Mouse (Mus musculus) kidney, postnatal 10 days (tissue): ENCODE data around the gene Hikeshi.
A peak's percentile ranks its signal among the peaks of the same experiment; 100 is the strongest.

Source experiments
- DNase-seq: peaks from one replicate; pipeline ENCODE4 v3.0.0; 2021; ENCODE audit warnings: mixed read lengths

Gene Hikeshi

DNA sequence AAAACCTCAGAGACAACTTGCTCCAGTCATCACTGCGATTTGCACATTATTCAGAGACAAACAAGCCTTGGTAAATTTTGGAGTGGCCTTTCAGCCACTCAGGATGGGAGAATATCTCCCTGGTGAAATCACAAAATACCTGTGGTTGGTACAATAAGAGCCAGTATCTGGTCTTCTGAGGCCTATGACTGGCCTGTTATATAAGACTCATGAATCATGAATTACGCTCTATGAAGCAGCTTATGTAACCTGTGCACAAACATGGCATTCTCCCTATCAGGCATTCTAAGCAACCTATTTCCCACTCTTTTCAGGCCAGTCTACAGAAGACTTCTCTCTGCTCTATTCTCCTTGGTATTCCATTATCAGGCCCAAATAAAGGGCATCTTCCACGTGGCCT, 28.6 kb downstream of the Hikeshi start:
- DNase-seq = no peak

DNA sequence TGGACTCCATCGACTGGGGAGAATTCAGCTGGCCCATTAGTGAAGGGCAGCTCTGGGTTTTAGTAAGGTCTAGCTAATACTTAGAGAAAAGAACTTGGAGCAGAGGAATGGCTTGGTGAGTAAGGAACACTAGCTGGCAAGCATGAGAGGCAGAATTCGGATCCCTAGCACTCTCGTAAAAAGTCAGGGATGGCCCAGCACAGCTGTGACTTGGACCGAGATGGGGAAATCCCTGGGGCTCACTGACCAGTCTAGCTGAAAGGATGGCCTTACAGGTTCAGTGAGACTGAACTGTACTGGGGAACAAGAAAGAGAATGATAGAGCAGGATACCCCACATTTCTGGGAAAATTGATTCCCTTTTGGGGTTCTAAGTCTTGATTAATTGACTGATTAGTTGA, 31.3 kb downstream of the Hikeshi start:
- DNase-seq = no peak

DNA sequence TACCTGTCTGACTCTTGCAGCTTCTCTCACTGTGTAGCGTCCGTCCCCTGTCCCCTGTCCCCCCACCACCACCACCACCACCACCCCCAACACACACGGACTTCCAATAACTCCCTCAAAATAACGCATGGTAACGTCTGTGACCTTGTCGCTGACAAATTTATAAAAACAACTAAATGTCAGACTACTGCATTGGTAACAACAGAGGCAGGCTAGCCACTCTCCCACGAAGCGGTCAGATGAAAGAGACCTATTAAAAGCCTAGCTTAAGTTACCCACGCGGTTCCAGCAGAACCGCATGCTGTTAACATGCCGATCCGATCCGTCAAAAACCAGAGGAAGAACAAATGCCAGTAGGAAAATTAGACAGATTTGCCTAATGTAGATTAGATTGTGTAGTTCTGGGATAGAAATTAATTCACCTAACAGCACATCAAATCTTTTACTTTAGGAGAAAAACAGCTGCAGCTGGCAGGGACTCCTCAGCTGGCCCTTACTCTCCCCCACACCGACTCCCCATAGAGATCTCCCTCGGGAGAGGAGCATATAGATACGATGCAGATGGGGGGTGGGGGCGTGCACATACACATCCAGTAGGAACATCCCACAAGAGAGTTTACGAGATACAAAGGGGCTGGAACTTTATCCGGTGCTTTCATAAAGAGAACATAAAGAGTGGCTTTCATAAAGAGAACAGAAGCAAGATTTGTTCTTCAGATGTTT, 31.9 kb downstream of the Hikeshi start:
- DNase-seq = no peak

DNA sequence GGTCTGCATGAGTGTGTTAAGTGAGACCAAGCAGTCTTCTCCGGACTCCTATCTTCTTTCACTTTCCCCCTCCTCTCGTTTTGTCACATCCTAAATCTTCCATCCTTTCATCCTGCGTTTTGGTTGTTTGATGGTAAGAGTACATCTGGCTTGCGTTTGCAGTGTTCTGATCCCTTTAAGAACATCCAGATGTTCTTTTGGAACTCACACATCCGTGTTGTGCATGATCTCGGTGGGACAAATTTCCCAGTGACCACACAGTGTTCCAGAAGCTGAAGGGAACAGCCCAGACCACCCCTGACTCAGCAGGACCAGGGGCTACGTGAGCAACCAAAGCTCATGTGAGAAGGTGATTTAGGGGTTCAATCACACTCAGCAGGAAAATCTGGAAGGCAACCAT, 32.6 kb downstream of the Hikeshi start:
- no peak for DNase-seq

DNA sequence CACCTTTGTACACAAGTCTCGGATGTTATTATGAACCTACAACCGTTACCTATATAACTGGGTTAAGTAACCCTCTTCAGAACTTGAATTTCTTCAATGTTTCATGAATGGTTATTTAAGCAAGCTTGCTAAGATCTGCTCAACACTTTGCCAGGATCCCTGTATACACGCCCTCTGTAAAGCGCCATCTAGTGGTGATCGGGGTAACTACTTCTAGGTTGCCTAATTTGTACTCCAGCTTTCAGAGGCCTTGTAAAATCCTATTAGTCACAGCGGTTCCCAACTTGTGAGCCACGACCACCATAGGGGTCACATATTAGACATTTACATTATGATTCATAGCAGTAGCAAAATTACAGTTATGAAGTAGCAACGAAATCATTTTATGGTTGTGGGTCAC, 33.1 kb downstream of the Hikeshi start:
- DNase-seq = peak; percentile 86

DNA sequence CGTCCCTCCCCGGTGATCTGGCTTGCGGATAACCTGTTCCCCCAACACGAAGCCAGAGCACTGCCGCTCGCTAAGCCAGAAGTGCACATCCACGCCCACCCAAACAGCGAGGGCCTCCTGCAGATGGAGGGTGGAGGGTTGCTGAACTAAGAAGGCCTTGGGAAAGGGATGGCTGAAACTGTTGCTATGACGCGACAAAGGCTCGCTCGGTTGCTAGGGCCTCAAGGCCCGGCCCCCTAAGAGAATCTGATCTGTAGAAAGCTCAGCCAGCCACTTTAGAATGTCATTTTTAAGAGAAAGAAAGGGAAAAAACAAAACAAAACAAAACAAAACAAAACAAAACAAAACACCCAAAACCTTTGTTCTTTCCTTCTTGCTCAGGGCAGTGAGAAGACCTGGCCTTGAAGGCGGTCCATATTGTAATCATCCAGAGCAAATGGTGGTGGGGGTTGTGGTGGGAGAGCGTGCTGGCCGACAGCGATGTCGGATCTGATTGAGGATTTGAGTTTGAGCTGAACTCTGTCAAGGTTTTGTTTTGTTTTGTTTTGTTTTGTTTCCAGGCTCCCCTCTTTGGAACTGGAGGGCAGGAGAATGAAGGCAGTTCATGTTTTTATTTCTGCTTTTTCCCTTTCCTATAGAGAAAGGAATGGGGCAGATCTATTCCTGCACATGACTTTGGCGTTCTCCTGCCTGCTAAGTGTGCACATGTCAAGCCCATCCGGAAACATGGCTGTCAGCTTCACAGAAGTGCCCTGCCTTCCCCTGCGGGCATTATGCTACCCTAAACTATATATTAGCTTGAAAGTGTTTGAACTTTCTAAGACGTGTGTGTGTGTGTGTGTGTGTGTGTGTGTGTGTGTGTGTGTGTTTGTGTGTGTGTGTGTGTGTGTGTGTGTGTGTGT, 37.3 kb downstream of the Hikeshi start, which contains the start of gene Ccdc81:
TSS of gene Ccdc81 (minus strand) at position 188 of the 902 bp plus-strand sequence.
- peak; percentile 23 for DNase-seq

DNA sequence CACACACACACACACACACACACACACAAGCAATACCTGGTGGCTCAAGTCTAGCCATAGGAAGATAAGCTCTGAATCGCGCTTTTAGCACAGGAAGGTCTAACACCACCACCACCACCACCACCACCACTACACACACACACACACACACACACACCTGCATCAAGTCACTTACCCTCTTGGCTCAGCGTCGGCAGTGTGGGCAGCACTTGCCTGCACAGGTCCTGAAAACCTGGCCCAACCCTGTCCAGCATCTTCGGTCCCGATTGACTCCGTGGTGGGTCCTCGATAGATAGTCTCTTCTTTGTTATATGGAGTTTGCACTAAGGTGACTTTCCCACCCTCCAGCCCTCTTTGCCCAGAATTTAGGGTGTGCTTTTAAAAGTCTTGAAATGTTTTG, 38.0 kb downstream of the Hikeshi start:
- DNase-seq = no peak

DNA sequence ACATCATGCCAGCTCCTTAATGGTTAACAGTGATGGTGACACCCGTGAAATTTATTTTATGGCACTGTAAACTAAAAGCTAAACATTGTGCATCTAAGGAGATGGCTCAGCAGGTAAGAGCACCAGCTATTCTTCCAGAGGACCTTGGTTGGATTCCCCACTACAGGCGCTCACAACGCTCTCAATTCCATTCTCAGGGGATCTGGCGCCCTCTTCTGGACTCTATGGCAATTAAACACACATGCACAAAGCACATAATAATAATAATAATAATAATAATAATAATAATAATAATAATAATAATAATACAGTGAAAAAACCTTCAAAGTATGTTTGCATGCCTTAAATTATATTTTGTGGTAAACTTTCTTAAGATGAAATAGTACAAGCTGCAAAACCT, 49.1 kb downstream of the Hikeshi start:
- peak; percentile 45 for DNase-seq

DNA sequence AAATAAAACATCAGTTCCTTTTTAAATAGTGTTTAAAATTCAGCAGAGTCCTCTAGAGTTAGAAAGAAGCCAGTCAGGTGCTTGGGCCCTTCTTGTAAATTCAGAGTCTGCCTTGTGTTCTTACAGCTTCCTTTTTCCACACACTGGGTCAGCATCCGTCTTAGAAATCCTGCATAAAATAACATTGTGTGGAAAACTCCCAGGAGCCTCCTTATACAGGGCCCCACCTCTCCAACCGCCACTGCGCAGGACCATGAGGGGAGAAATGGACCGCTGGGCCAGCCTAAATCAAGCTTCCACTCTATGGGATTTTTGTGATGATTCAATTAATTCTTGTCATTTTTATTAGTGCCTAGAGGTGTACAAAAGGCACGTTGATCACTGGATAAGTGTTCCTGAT, 49.6 kb downstream of the Hikeshi start:
- DNase-seq = no peak

DNA sequence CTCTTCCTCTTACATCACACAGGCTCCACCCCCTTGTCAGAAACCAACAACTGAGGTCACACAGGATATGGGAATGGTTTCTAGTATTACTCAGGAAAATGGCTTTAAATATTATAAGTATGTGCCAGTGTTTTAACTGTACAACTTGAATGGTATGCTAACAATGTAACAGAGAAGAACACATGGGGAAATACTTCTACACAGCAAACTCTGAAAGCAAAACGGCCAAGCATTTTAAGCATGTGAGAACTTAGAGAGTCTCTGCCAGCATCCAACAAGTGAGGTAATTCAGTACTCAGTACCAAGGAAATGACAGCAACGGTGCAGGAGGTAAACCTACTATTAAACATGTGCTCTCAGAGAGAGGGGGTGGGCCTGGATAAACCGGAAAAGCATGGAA, 56.5 kb downstream of the Hikeshi start:
- DNase-seq = no peak

DNA sequence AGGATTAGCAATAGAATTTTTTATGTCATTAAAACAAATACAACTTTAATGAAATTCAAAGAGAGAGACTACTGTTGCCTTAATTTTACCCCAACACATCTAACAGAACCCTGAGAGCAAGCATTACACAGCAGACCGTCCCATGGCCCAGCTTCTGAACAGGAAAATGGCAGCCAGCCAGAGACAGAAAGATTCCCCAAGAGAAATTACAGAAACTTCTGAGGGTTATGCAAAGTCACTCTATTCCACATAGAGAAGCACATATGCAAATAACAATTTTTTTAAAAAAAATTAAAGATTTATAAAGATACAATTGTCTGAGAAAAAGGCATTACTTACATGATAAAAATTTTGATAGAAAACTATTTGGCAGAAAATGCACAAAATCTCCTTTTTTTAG, 61.3 kb downstream of the Hikeshi start:
- peak; percentile 28 for DNase-seq
